Mouse (Mus musculus) thymus, adult 2 months (tissue): Measurements from ENCODE around the gene Ncoa1. TPM values are rescaled to one million over a fixed set of nuclear protein-coding genes. Genes with fewer than 3 reads are reported as not detected.

Experiments
- DNase-seq: peaks from one replicate; pipeline ENCODE4 v3.0.0; 2021
- H3K27ac ChIP-seq: fragments of 200-500 bp; 2 replicates; pipeline ENCODE4 v1.5.1; 2012; ENCODE audit warnings: low read length, control low read depth; ENCODE audit not compliant: control insufficient read depth, insufficient read depth
- H3K27me3 ChIP-seq: fragments of 200-500 bp; 2 replicates; pipeline ENCODE4 v1.6.1; 2012; ENCODE audit warnings: mild to moderate bottlenecking, low read length, moderate library complexity, mixed read lengths; ENCODE audit not compliant: control insufficient read depth, insufficient read depth
- H3K36me3 ChIP-seq: fragments of 200-500 bp; 2 replicates; pipeline ENCODE4 v1.6.1; 2012; ENCODE audit warnings: mild to moderate bottlenecking, low read length, moderate library complexity; ENCODE audit not compliant: control insufficient read depth, insufficient read depth
- H3K4me1 ChIP-seq: fragments of 200-500 bp; replicated peaks from 2 replicates; pipeline ENCODE4 v1.6.1; 2012; ENCODE audit warnings: low read length; ENCODE audit not compliant: control insufficient read depth, insufficient read depth
- H3K4me3 ChIP-seq: fragments of 200-500 bp; 2 replicates; pipeline ENCODE4 v1.5.1; 2012; ENCODE audit warnings: mild to moderate bottlenecking, low read length, control low read depth, moderate library complexity; ENCODE audit not compliant: control insufficient read depth, insufficient read depth
- CTCF ChIP-seq: fragments of 200-500 bp; IDR thresholded peaks from 2 replicates; pipeline ENCODE4 v1.5.1; 2012; ENCODE audit warnings: mild to moderate bottlenecking, control low read depth, low read length, moderate library complexity, borderline replicate concordance; ENCODE audit not compliant: control insufficient read depth, poor library complexity, insufficient read depth; ENCODE audit errors: extremely low read depth
- POLR2A ChIP-seq: fragments of 200-500 bp; IDR thresholded peaks from 2 replicates; pipeline ENCODE4 v1.6.1; 2012; ENCODE audit warnings: mild to moderate bottlenecking, low read length, control low read depth, moderate library complexity; ENCODE audit not compliant: control insufficient read depth, poor library complexity, insufficient read depth; ENCODE audit errors: extremely low read depth
- WGBS: fragments of 180-500 bp; shearing (Covaris S2); methylation state at CpG from one replicate; pipeline ENCODE4 v1.1.7; 2018; 5-methylcytosine and 5-hydroxymethylcytosine counted together
- polyA plus RNA-seq: library from polyadenylated mRNA; depleted of rRNA; stranded (reverse); fragments of >200 nt; gene quantifications from 2 replicates; pipeline ENCODE4 v1.2.3, GENCODE M21; 2012

Ncoa1 gene
- polyA plus RNA-seq, 1 experiment, result 33.3 TPM

GRCm38 (mm10) chr12:4508182-4508581 lies 31.2 kb upstream of the Ncoa1 start:
- no peak for DNase-seq
- H3K4me3 ChIP-seq, result no peak overlapping the region
- WGBS, result 38% methylated on average over 1 of the region's 1 CpGs
- H3K4me1 ChIP-seq, result no peaks in the 10 kb centered on the region
- no peak for TF ChIP-seq CTCF
- no peak for TF ChIP-seq POLR2A
- no peaks in the 10 kb centered on the region for H3K36me3 ChIP-seq
- no peak overlapping the region for H3K27ac ChIP-seq
- no peaks in the 10 kb centered on the region for H3K27me3 ChIP-seq

DNA sequence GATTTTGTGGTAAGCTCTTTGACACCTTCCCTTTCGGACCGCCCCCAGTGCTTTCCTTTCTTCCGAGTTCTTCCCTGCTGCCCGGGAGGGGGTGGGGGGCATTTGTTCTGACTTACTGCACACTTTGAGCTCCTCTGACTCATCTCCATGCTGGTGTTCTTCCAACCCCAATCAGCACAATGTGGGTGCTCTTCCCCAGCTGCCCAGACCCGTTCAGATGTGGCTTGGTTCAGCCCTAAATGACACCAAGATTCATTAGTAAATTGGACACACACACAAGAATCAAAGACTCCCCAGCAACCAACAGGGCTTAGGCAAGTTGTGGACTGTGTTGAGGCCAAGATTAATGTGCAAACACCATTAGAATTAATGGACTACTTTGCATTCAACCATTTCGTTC lies 30.5 kb upstream of the Ncoa1 start:
- Histone ChIP-seq H3K4me3 (no peak overlapping the region), H3K36me3 (no peaks in the 10 kb centered on the region), H3K4me1 (no peaks in the 10 kb centered on the region), H3K27ac (no peak overlapping the region), H3K27me3 (no peaks in the 10 kb centered on the region)
- WGBS, result 84% methylated on average over 6 of the region's 6 CpGs
- TF ChIP-seq POLR2A (no peak), CTCF (no peak)
- no peak for DNase-seq

DNA sequence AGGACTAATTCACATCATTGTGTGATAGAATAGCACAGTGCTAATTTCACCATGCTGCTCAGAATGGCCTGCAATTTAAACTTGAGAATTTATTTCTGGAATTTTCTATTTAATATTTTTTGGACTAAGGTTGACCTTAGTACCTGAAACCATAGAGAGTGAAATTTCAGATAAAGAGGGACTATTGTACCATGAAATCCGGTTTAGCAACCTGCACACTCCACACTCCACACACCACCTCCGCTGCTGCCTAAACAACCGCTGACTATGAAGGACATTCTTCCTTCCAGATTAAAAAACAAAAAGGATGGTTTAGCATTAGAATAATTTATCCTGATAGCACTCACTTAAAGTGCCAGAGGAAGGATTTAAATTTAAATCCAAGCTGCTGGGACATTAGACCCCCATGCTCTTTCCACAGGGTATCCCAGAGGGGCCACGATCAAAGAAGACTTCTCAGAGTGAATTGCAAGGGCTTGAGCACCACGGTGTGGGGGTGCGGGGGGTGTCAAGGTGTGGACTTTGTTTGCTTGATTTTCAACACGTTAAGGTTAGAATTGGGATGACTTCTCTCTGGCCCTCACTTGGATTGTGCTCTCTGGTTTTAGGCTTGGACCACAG lies 29.9 kb upstream of the Ncoa1 start:
- no peak overlapping the region for H3K27ac ChIP-seq
- WGBS, result 86% methylated on average over 7 of the region's 7 CpGs
- TF ChIP-seq CTCF (no peak), POLR2A (no peak)

DNA sequence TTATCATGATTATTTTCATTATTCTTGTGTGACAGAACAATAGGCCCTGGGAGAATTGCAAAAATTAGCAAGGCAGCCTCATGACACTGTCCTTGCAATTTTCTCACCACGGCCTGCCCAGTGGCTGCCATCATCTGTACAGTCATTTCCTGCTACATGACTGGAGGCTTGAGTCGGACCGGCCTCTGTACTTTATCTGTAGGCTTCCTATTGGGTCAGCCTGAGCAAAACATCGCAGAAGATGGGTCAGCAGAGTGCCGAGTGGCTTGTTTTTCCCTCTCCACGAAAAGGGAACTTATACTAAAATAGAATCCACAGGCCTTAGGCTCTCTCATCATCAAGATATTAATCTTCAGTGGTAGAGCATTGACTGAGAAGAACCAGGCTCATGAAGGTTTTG lies 28.3 kb upstream of the Ncoa1 start:
- TF ChIP-seq POLR2A (no peak), CTCF (no peak)
- Histone ChIP-seq H3K27ac (no peak overlapping the region), H3K36me3 (no peaks in the 10 kb centered on the region), H3K4me3 (no peak overlapping the region), H3K4me1 (no peaks in the 10 kb centered on the region), H3K27me3 (no peaks in the 10 kb centered on the region)
- no peak for DNase-seq
- 20% methylated on average over 6 of the region's 6 CpGs for WGBS

More for the DNA sequence above, 29.9 kb upstream of the Ncoa1 start:
- Histone ChIP-seq H3K27me3 (no peaks in the 10 kb centered on the region), H3K4me3 (no peak overlapping the region), H3K36me3 (no peaks in the 10 kb centered on the region), H3K4me1 (no peaks in the 10 kb centered on the region)
- DNase-seq, result no peak

DNA sequence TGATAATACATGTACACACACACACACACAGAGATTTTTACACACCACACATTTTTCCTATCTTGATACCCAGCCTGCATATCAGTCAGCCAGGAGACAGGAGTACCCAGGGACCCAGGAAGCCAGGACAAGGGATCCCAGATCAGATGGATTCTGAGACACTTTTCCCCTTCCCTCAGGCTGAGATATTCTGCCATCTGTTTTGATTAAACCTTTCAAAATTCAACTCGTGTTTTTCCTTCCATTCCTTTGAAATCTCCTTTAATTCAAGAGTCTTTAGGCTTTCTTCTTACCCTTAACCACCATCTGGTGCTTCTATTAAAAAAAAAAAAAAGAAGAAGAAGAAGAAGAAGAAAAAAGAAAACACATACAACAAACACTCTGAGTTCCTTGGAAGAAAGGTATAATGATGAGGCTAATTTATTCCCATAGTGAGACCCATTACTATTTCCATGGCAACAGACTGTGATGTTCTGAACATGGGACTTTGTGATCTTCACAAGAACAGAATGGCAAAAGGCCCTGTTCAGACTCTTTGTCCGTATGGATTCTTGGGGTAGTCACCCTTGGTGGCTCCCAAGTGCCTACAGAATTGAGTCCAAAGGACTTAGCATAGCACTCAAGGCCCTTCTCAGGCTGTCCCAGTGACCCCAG lies 26.8 kb upstream of the Ncoa1 start:
- Histone ChIP-seq H3K4me3 (no peak overlapping the region), H3K27me3 (no peaks in the 10 kb centered on the region), H3K36me3 (no peaks in the 10 kb centered on the region), H3K27ac (no peak overlapping the region), H3K4me1 (no peaks in the 10 kb centered on the region)
- no peak for DNase-seq
- TF ChIP-seq POLR2A (no peak), CTCF (no peak)
- 90% methylated on average over 2 of the region's 2 CpGs for WGBS

GRCm38 (mm10) chr12:4501916-4502315 lies 24.9 kb upstream of the Ncoa1 start:
- no peaks in the 10 kb centered on the region for H3K4me1 ChIP-seq
- 71% methylated on average over 3 of the region's 3 CpGs for WGBS
- H3K4me3 ChIP-seq, result no peak overlapping the region
- TF ChIP-seq POLR2A (no peak), CTCF (no peak)
- no peak overlapping the region for H3K27ac ChIP-seq
- DNase-seq, result no peak
- no peaks in the 10 kb centered on the region for H3K27me3 ChIP-seq
- H3K36me3 ChIP-seq, result no peaks in the 10 kb centered on the region

DNA sequence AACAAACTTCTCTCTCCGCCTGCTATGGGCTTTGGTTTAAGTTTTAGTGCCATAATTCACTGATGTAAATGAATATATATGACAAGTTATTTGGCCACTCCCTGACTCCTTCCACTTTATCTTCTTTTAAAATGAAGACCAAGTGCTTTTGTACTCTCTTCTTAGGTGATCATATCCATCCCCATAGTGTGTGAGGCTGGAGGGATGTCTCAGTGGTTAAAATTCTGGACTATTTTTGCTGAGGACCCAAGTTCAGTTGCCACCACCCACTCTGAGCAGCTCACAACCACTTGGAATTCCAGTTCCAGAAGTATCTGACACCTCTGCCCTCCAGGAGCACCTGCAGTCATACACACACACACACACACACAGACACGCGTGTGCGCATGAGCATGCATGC lies 23.5 kb upstream of the Ncoa1 start:
- no peak for DNase-seq
- TF ChIP-seq POLR2A, result no peak
- TF ChIP-seq CTCF, result no peak
- Histone ChIP-seq H3K4me1 (no peaks in the 10 kb centered on the region), H3K4me3 (no peak overlapping the region), H3K27me3 (no peaks in the 10 kb centered on the region), H3K36me3 (no peaks in the 10 kb centered on the region), H3K27ac (no peak overlapping the region)
- WGBS, result 100% methylated on average over 4 of the region's 4 CpGs
